Mouse (Mus musculus): ENCODE data around the gene Ccdc54. TPM values are rescaled to one million over a fixed set of nuclear protein-coding genes. Genes with fewer than 3 reads are reported as not detected.

Ccdc54 gene
- polyA plus RNA-seq, 1 experiment from 2014 or later, result not detected

DNA sequence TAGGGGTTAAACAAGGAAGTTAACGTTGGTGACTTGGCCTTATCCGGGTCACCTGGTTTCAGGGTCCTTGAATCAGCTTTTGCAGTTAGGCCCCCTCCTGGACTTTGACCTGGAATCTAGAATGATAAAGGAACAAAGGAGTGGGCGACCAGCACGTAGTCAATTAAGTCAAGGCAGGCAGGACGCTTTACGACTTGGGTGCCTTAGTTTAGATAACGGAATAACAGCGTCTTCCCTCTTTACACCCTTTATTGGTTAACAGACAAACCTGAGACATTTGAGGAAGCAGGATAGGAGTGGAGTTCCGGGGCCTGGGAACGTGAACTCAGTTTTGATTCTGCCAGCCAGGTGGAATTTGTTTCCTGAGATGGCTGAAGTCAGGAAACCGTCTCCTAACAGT is 13.9 kb upstream of the Ccdc54 start:
- Histone ChIP-seq H3K9me3 (ENCODE audit: low read length) (no peaks in the 10 kb centered on the region), H3K4me2 (ENCODE audit: low read depth, low read length) (no peak overlapping the region)

DNA sequence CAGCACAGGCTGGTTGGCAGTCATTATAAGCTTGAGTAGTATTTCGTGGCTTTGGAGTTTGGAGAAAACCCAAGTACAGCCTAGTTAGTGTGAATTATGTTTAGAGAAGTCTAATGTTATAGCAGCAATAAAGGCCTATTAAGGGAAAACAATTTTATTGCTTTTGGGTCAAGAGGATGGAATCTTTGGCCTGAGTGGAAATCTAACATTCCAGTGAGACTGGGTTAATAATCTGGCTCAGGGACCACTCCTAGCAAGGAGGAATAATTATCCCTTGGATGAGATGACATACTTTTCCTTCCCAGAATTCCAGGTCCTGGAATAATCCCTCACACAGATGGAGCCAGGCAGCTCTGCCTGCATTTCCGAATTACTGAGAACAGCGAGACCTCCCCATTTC is 11.0 kb upstream of the Ccdc54 start:
- no peak overlapping the region for H3K4me2 ChIP-seq (ENCODE audit: low read depth, low read length)
- no peak overlapping the region for H3K9ac ChIP-seq (replicated peaks)
- H3K27me3 ChIP-seq (ENCODE audit: insufficient read depth, low read length), result no peaks in the 10 kb centered on the region
- ATAC-seq, result no peak
- H3K4me3 ChIP-seq (ENCODE audit: low read depth, low read length), result no peak overlapping the region
- no peak for DNase-seq
- H3K36me3 ChIP-seq (replicated peaks; ENCODE audit: insufficient read depth, low read length), result no peaks in the 10 kb centered on the region
- H3K27ac ChIP-seq (ENCODE audit: low read depth), result no peak overlapping the region
- H3K9me3 ChIP-seq (ENCODE audit: low read length), result no peaks in the 10 kb centered on the region
- no peaks in the 10 kb centered on the region for H3K4me1 ChIP-seq (ENCODE audit: insufficient read depth)
- TF ChIP-seq CTCF (IDR thresholded peaks at IDR 0.05; ENCODE audit: low read depth) (no peak), EP300 (IDR thresholded peaks at IDR 0.05; ENCODE audit: low read depth) (no peak)
- WGBS (ENCODE audit: insufficient replicate concordance), result 64% methylated on average over 3 of the region's 3 CpGs

More for the DNA sequence above, 13.9 kb upstream of the Ccdc54 start:
- TF ChIP-seq EP300 (IDR thresholded peaks at IDR 0.05; ENCODE audit: low read depth) (no peak), CTCF (IDR thresholded peaks at IDR 0.05; ENCODE audit: low read depth) (no peak)
- Histone ChIP-seq H3K36me3 (replicated peaks; ENCODE audit: insufficient read depth, low read length) (no peaks in the 10 kb centered on the region), H3K27me3 (ENCODE audit: insufficient read depth, low read length) (no peaks in the 10 kb centered on the region), H3K9ac (replicated peaks) (no peak overlapping the region), H3K27ac (ENCODE audit: low read depth) (no peak overlapping the region), H3K4me1 (ENCODE audit: insufficient read depth) (no peaks in the 10 kb centered on the region), H3K4me3 (ENCODE audit: low read depth, low read length) (no peak overlapping the region)
- ATAC-seq (no peak), DNase-seq (no peak)
- WGBS (ENCODE audit: insufficient replicate concordance), result 61% methylated on average over 11 of the region's 11 CpGs

DNA sequence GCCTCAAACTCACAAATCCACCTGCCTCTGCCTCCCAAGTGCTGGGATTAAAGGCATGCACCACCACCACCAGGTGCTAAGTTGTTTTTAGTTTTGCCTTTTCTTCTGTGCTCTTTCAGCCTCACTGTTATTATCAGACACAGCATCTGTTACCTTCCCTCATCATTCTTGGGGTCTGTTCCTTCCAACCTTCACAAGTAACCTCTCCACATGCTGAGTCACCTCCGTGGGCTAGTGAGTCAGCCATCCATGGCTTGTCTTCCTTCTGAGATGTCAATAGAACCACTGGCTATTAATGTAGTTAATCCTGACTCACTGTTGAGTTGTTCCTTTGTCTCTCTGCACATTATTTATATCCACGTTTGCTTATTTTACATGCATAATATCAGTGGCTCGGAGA is 9.7 kb upstream of the Ccdc54 start:
- no peak for DNase-seq
- no peaks in the 10 kb centered on the region for H3K4me1 ChIP-seq (ENCODE audit: insufficient read depth)
- TF ChIP-seq CTCF (IDR thresholded peaks at IDR 0.05; ENCODE audit: low read depth), result no peak
- TF ChIP-seq EP300 (IDR thresholded peaks at IDR 0.05; ENCODE audit: low read depth), result no peak
- H3K27ac ChIP-seq (ENCODE audit: low read depth), result no peak overlapping the region
- H3K9ac ChIP-seq (replicated peaks), result no peak overlapping the region
- ATAC-seq, result no peak
- H3K9me3 ChIP-seq (ENCODE audit: low read length), result no peaks in the 10 kb centered on the region
- H3K36me3 ChIP-seq (replicated peaks; ENCODE audit: insufficient read depth, low read length), result no peaks in the 10 kb centered on the region
- WGBS (ENCODE audit: insufficient replicate concordance), result 56% methylated on average over 3 of the region's 3 CpGs
- H3K4me3 ChIP-seq (ENCODE audit: low read depth, low read length), result no peak overlapping the region
- H3K4me2 ChIP-seq (ENCODE audit: low read depth, low read length), result no peak overlapping the region
- no peaks in the 10 kb centered on the region for H3K27me3 ChIP-seq (ENCODE audit: insufficient read depth, low read length)

DNA sequence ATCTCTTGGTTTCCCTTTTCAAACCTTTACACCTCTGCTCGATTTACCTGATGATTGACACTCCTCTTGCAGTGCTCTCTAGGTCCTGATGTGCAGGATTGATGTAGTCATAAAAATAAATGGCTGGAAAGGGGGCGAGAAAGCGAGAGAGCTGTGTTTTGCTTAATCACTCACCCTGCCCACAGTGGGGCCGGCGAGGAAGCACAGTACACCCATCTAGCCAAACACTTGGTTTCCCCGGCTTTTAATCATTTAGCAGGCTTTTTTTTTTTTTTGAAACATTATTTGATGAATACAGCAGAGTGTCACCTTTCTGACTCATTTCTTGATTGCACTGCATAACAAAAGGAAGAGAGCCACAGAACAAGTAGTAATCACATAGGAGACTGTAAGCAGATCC is 5.7 kb upstream of the Ccdc54 start:
- no peaks in the 10 kb centered on the region for H3K27me3 ChIP-seq (ENCODE audit: insufficient read depth, low read length)
- ATAC-seq (no peak), DNase-seq (no peak)
- no peak overlapping the region for H3K9ac ChIP-seq (replicated peaks)
- TF ChIP-seq EP300 (IDR thresholded peaks at IDR 0.05; ENCODE audit: low read depth) (no peak), CTCF (IDR thresholded peaks at IDR 0.05; ENCODE audit: low read depth) (no peak)
- H3K27ac ChIP-seq (ENCODE audit: low read depth), result no peak overlapping the region
- H3K4me2 ChIP-seq (ENCODE audit: low read depth, low read length), result no peak overlapping the region
- 40% methylated on average over 6 of the region's 6 CpGs for WGBS (ENCODE audit: insufficient replicate concordance)
- no peaks in the 10 kb centered on the region for H3K36me3 ChIP-seq (replicated peaks; ENCODE audit: insufficient read depth, low read length)
- H3K9me3 ChIP-seq (ENCODE audit: low read length), result no peaks in the 10 kb centered on the region
- H3K4me3 ChIP-seq (ENCODE audit: low read depth, low read length), result no peak overlapping the region
- no peaks in the 10 kb centered on the region for H3K4me1 ChIP-seq (ENCODE audit: insufficient read depth)

DNA sequence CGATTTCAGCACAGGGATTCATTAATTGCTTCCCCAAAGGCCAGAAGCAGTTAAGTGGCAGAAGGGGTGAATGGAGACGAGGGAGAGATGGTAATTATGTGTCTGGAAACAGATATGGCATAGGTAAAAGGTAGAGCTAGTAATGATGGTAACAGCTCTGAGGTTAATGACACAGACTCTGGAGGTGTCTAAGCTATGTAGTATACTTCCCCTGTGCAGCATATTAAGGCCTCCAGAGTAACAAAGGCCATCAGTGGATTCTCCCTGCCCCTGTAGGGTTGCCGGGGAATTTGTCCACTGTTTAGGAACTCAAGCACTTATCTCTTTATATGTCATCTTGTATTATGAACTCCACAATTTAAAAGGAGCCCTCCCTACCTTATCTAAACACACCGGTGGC is 5.2 kb upstream of the Ccdc54 start:
- Histone ChIP-seq H3K27me3 (ENCODE audit: insufficient read depth, low read length) (no peaks in the 10 kb centered on the region), H3K4me1 (ENCODE audit: insufficient read depth) (no peaks in the 10 kb centered on the region), H3K27ac (ENCODE audit: low read depth) (no peak overlapping the region), H3K9me3 (ENCODE audit: low read length) (no peaks in the 10 kb centered on the region), H3K9ac (replicated peaks) (no peak overlapping the region), H3K36me3 (replicated peaks; ENCODE audit: insufficient read depth, low read length) (no peaks in the 10 kb centered on the region), H3K4me2 (ENCODE audit: low read depth, low read length) (no peak overlapping the region), H3K4me3 (ENCODE audit: low read depth, low read length) (no peak overlapping the region)
- no peak for DNase-seq
- no peak for TF ChIP-seq EP300 (IDR thresholded peaks at IDR 0.05; ENCODE audit: low read depth)
- TF ChIP-seq CTCF (IDR thresholded peaks at IDR 0.05; ENCODE audit: low read depth), result no peak
- WGBS (ENCODE audit: insufficient replicate concordance), result 53% methylated on average over 4 of the region's 4 CpGs
- ATAC-seq, result no peak

DNA sequence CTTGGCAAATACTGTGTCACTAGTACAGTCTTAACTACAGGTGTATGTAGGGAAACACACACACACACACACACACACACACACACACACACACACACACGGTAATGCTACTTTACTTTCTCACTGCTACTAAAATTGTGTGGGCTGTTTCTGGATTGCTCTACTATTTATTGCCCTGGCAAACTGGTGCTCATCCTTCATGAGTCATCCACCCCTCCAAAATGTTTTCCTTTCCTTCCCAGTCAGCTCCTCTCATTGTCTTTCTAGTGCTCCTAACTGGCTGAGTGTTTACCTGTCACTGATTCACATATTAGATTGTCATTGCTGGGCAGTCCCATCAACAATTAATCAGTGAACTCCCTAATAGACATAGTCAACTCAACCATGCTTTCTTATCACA is 3.9 kb upstream of the Ccdc54 start:
- WGBS (ENCODE audit: insufficient replicate concordance), result 82% methylated on average over 1 of the region's 1 CpGs
- no peak for ATAC-seq
- no peak for TF ChIP-seq EP300 (IDR thresholded peaks at IDR 0.05; ENCODE audit: low read depth)

DNA sequence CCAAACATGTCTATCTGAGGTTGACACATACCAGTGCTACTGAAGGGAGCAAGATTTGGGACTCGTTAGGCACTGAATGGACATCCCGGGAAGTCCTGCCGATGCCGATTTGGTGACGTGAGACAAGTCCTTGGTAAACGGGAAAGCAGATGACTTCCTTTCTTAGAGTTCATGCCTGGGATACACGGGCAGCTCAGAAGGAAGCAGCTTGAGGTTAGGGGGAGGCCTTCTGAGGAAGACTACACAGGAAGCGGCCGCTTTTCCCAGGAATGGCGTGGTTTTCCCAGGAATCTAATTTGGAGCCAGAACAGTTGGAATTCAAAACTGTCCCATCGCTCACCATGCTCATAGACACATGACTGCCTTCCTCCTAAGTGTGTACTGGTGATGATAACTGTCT is 2.4 kb upstream of the Ccdc54 start:
- ATAC-seq, result no peak
- TF ChIP-seq CTCF (IDR thresholded peaks at IDR 0.05; ENCODE audit: low read depth) (no peak), EP300 (IDR thresholded peaks at IDR 0.05; ENCODE audit: low read depth) (no peak)
- H3K9me3 ChIP-seq (ENCODE audit: low read length), result no peaks in the 10 kb centered on the region
- H3K9ac ChIP-seq (replicated peaks), result no peak overlapping the region
- H3K4me2 ChIP-seq (ENCODE audit: low read depth, low read length), result no peak overlapping the region
- H3K27ac ChIP-seq (ENCODE audit: low read depth), result no peak overlapping the region
- WGBS (ENCODE audit: insufficient replicate concordance), result 67% methylated on average over 11 of the region's 11 CpGs
- H3K4me3 ChIP-seq (ENCODE audit: low read depth, low read length), result no peak overlapping the region
- H3K27me3 ChIP-seq (ENCODE audit: insufficient read depth, low read length), result no peaks in the 10 kb centered on the region
- no peak for DNase-seq
- no peaks in the 10 kb centered on the region for H3K36me3 ChIP-seq (replicated peaks; ENCODE audit: insufficient read depth, low read length)
- H3K4me1 ChIP-seq (ENCODE audit: insufficient read depth), result no peaks in the 10 kb centered on the region

More for the DNA sequence above, 3.9 kb upstream of the Ccdc54 start:
- Histone ChIP-seq H3K27me3 (ENCODE audit: insufficient read depth, low read length) (no peaks in the 10 kb centered on the region), H3K4me3 (ENCODE audit: low read depth, low read length) (no peak overlapping the region), H3K4me1 (ENCODE audit: insufficient read depth) (no peaks in the 10 kb centered on the region), H3K27ac (ENCODE audit: low read depth) (no peak overlapping the region), H3K9me3 (ENCODE audit: low read length) (no peaks in the 10 kb centered on the region), H3K4me2 (ENCODE audit: low read depth, low read length) (no peak overlapping the region), H3K9ac (replicated peaks) (no peak overlapping the region), H3K36me3 (replicated peaks; ENCODE audit: insufficient read depth, low read length) (no peaks in the 10 kb centered on the region)
- DNase-seq, result no peak
